In the genomic region with DNA sequence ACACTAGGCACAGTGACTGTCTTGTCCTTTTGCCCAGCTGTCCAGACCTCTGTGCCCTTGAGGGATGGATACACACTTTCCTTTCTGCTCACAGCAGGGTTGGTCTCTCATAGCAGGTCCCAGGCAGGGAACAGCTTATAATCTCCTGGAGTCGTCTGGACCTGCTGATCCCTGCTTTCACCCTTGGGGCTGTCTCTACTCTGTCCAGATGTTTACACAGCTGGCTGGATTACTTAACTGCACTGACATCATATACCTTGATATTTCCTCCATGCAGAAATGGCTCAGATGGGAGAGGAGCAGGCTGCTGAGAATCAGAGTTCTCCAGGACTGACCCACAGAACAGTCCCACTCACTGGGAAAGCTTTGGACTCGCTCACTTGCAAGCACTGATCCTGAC, we compare ENCODE assay signal across 14 mouse cellular contexts.
DNase-seq lines count a peak whose midpoint lies in the region; ATAC-seq and TF ChIP-seq lines count a peak whose summit lies in the region.
"Had no signal": no experiment of that assay in that cellular context is flagged by ENCODE, and none has a peak within 500 bp of the region (broad histone marks: within the 10 kb centered on the region; RNA-seq: fewer than 3 reads in every experiment).

No protein-coding gene starts in this region.

- DNase-seq in heart, adult 2 months, result no peak
- DNase-seq in heart, embryonic 10.5 days (ENCODE audit: low spot score), result no peak
- peak; percentile 40 for DNase-seq in embryo, embryonic 10.5 days (ENCODE audit: low spot score)
- no peak for DNase-seq in frontal cortex, postnatal 10 days (ENCODE audit: low spot score in 2 of 2)
- no peak for DNase-seq in spleen, postnatal 36 days (ENCODE audit: low spot score in 2 of 2)
- no peak for DNase-seq in gastrocnemius, postnatal 4 days (ENCODE audit: low spot score in 2 of 2)
- DNase-seq: adrenal gland, postnatal 25 days; cerebellum, adult 11 months; kidney, postnatal 4 days had no signal

- no peak for TF ChIP-seq POLR2A in heart, adult 2 months (IDR thresholded peaks at IDR 0.05; ENCODE audit: insufficient read depth, low read depth, low read length)

- no peak for TF ChIP-seq CTCF in heart, adult 2 months (IDR thresholded peaks at IDR 0.05)

- no peaks in the 10 kb centered on the region for H3K36me3 ChIP-seq in heart, adult 2 months (ENCODE audit: control insufficient read depth, insufficient read depth, low read length)
- no peaks in the 10 kb centered on the region for H3K36me3 ChIP-seq in heart, embryonic 10.5 days
- no peaks in the 10 kb centered on the region for H3K36me3 ChIP-seq in heart, embryonic 12.5 days
- H3K36me3 ChIP-seq in limb, embryonic 15.5 days, result no peaks in the 10 kb centered on the region
- H3K36me3 ChIP-seq: lung, embryonic 15.5 days; midbrain, embryonic 12.5 days had no signal

- 0 out of 2 replicates have a peak, but pooled peaks have one; percentile 36 for TF ChIP-seq EP300 in heart, adult 2 months (IDR thresholded peaks at IDR 0.05; ENCODE audit: insufficient read depth, low read depth, low read length)

- 54% methylated on average over 2 of the region's 2 CpGs for WGBS in heart, adult 2 months
- WGBS in heart, embryonic 10.5 days, result 51% methylated on average over 2 of the region's 2 CpGs
- 39% methylated on average over 2 of the region's 2 CpGs for WGBS in heart, embryonic 12.5 days
- 33% methylated on average over 2 of the region's 2 CpGs for whole genome bisulfite sequencing in limb, embryonic 15.5 days

- intact Hi-C loops in heart, adult 2 months (cut with DNase I), result no loop called here

- no peaks in the 10 kb centered on the region for H3K27me3 ChIP-seq in heart, adult 2 months (ENCODE audit: control insufficient read depth, insufficient read depth, low read length)
- H3K27me3 ChIP-seq in heart, embryonic 10.5 days (ENCODE audit: insufficient read depth, poor library complexity, severe bottlenecking), result no peaks in the 10 kb centered on the region
- H3K27me3 ChIP-seq in heart, embryonic 12.5 days (replicated peaks), result no peaks in the 10 kb centered on the region
- H3K27me3 ChIP-seq in limb, embryonic 15.5 days, result no peaks in the 10 kb centered on the region
- H3K27me3 ChIP-seq: midbrain, embryonic 12.5 days had no signal

- H3K4me2 ChIP-seq in heart, embryonic 12.5 days, result no peak overlapping the region
- H3K4me2 ChIP-seq in limb, embryonic 15.5 days, result no peak overlapping the region
- H3K4me2 ChIP-seq: hindbrain, embryonic 14.5 days; lung, embryonic 15.5 days; midbrain, embryonic 12.5 days had no signal

- peaks cover 1% of the 10 kb centered on the region for H3K4me1 ChIP-seq in heart, adult 2 months (ENCODE audit: control insufficient read depth, insufficient read depth, low read length)
- peaks cover 23% of the 10 kb centered on the region for H3K4me1 ChIP-seq in heart, embryonic 10.5 days
- peaks cover 22% of the 10 kb centered on the region for H3K4me1 ChIP-seq in heart, embryonic 12.5 days (replicated peaks)
- H3K4me1 ChIP-seq in limb, embryonic 15.5 days, result peaks cover 38% of the 10 kb centered on the region
- H3K4me1 ChIP-seq: midbrain, embryonic 12.5 days had no signal

- H3K27ac ChIP-seq in heart, adult 2 months, result no peak overlapping the region
- no peak overlapping the region for H3K27ac ChIP-seq in heart, embryonic 10.5 days
- peak overlapping the region; percentile 8; the same call in 1 of the 2 replicates for H3K27ac ChIP-seq in heart, embryonic 12.5 days (ENCODE audit: poor library complexity, severe bottlenecking)
- H3K27ac ChIP-seq in limb, embryonic 15.5 days, result peak overlapping the region; percentile 79
- H3K27ac ChIP-seq: hindbrain, embryonic 14.5 days; lung, embryonic 15.5 days; midbrain, embryonic 12.5 days had no signal

- ATAC-seq in heart, embryonic 12.5 days (ENCODE audit: insufficient number of reproducible peaks, low FRiP score), result no peak
- ATAC-seq in limb, embryonic 15.5 days (ENCODE audit: insufficient number of reproducible peaks, low FRiP score, low TSS enrichment, low read depth), result peak; percentile 37; the same call in 1 of the 2 replicates

- no peaks in the 10 kb centered on the region for H3K79me2 ChIP-seq in heart, adult 2 months (replicated peaks; ENCODE audit: control insufficient read depth, insufficient read depth, low read length)

- no peak overlapping the region for H3K9ac ChIP-seq in heart, adult 2 months (ENCODE audit: low read depth, low read length)
- 0 out of 2 replicates have a peak overlapping the region, but pooled peaks have one; percentile 1 for H3K9ac ChIP-seq in heart, embryonic 12.5 days
- H3K9ac ChIP-seq in limb, embryonic 15.5 days, result no peak overlapping the region
- H3K9ac ChIP-seq: hindbrain, embryonic 14.5 days; lung, embryonic 15.5 days; midbrain, embryonic 12.5 days had no signal

- no peak overlapping the region for H3K4me3 ChIP-seq in heart, adult 2 months
- H3K4me3 ChIP-seq in heart, embryonic 10.5 days, result no peak overlapping the region
- no peak overlapping the region for H3K4me3 ChIP-seq in heart, embryonic 12.5 days
- no peak overlapping the region for H3K4me3 ChIP-seq in limb, embryonic 15.5 days
- H3K4me3 ChIP-seq: lung, embryonic 15.5 days; midbrain, embryonic 12.5 days had no signal

- no peaks in the 10 kb centered on the region for H3K9me3 ChIP-seq in heart, embryonic 10.5 days
- no peaks in the 10 kb centered on the region for H3K9me3 ChIP-seq in heart, embryonic 12.5 days (replicated peaks)
- no peaks in the 10 kb centered on the region for H3K9me3 ChIP-seq in limb, embryonic 15.5 days
- H3K9me3 ChIP-seq: lung, embryonic 15.5 days; midbrain, embryonic 12.5 days had no signal

Comparison
In these comparisons a context has a peak if more than half of its experiments do, and no peak if none do; other contexts are left out.
1. H3K27ac ChIP-seq: peak in heart, embryonic 12.5 days (single experiment) and limb, embryonic 15.5 days (single experiment); none in heart, adult 2 months (single experiment) and heart, embryonic 10.5 days (single experiment).